Mouse (Mus musculus) v-Abl transformed pro-B cells (cell line): ENCODE results near the gene Tex101.
"Not testable (repeated sequence)": the region's sequence is repeated elsewhere in the genome, so short reads cannot be mapped to it uniquely, and the experiment has no call there.

Experiments used
- in situ Hi-C, 2 experiments: fragments of 400-800 bp; cut with MboI; formaldehyde crosslinking; loops; one replicate each; pipeline ENCODE4 v1.15.1; 2025; ENCODE audit not compliant: unreplicated experiment in 2 of 2

The Tex101 gene

GRCm38 (mm10) chr7:24676575-24676974 is at the start of gene Tex101:
Tex101 (minus strand) TSS chr7:24676675.
- in situ Hi-C loops: no loop called here

- in situ Hi-C loops: no loop called here
Observed at GRCm38 (mm10) chr7:24715039-24715438, 38.6 kb upstream of the Tex101 start.

- in situ Hi-C loops: no loop called here
Observed at GRCm38 (mm10) chr7:24708832-24709292, 32.4 kb upstream of the Tex101 start, which contains the start of gene BC049730. BC049730 (plus strand) TSS chr7:24709242.

- in situ Hi-C loops: not testable (repeated sequence)
Observed at GRCm38 (mm10) chr7:24702841-24703240, 26.4 kb upstream of the Tex101 start.

GRCm38 (mm10) chr7:24697891-24698290 is 21.4 kb upstream of the Tex101 start:
- in situ Hi-C loops: not testable (repeated sequence)

- in situ Hi-C loops: not testable (repeated sequence)
Observed at GRCm38 (mm10) chr7:24692693-24693092, 16.2 kb upstream of the Tex101 start.

- in situ Hi-C loops: not testable (repeated sequence)
Observed at GRCm38 (mm10) chr7:24687519-24687918, 11.0 kb upstream of the Tex101 start.

GRCm38 (mm10) chr7:24684121-24684520 is 7.6 kb upstream of the Tex101 start:
- in situ Hi-C loops: not testable (repeated sequence)

GRCm38 (mm10) chr7:24671944-24672439 is 4.5 kb downstream of the Tex101 start:
- in situ Hi-C loops: no loop called here

- in situ Hi-C loops: no loop called here
Observed at GRCm38 (mm10) chr7:24664959-24665358, 11.5 kb downstream of the Tex101 start.

GRCm38 (mm10) chr7:24664301-24664700 is 12.2 kb downstream of the Tex101 start:
- in situ Hi-C loops: no loop called here

- in situ Hi-C loops: no loop called here
Observed at GRCm38 (mm10) chr7:24662575-24662974, 13.9 kb downstream of the Tex101 start.

GRCm38 (mm10) chr7:24661118-24661904 is 15.2 kb downstream of the Tex101 start:
- in situ Hi-C loops: no loop called here

GRCm38 (mm10) chr7:24659737-24660357 is 16.6 kb downstream of the Tex101 start:
- in situ Hi-C loops: loop anchor here (5.0 to 10.0 kb wide), 5 partner anchors 58 to 695 kb away; partner anchors contain the start of gene Irgq (in 1 of the 2)

GRCm38 (mm10) chr7:24653681-24654080 is 22.8 kb downstream of the Tex101 start:
- in situ Hi-C loops: loop anchor here in 1 of 2 experiments (10.0 kb wide), 1 partner anchor 689 kb away; no protein-coding TSS in a partner anchor

GRCm38 (mm10) chr7:24646486-24646885 is 30.0 kb downstream of the Tex101 start:
- in situ Hi-C loops: loop anchor here in 1 of 2 experiments (10.0 kb wide), 1 partner anchor 112 kb away; the partner anchor contains the start of gene Irgq

GRCm38 (mm10) chr7:24644996-24645395 is 31.5 kb downstream of the Tex101 start:
- in situ Hi-C loops: loop anchor here in 1 of 2 experiments (5.0 to 10.0 kb wide), 2 partner anchors 43 to 110 kb away; partner anchors contain the start of gene Irgq

- in situ Hi-C loops: loop anchor here in 1 of 2 experiments (5.0 to 10.0 kb wide), 2 partner anchors 42 to 110 kb away; partner anchors contain the start of gene Irgq
Observed at GRCm38 (mm10) chr7:24644492-24644891, 32.0 kb downstream of the Tex101 start.

GRCm38 (mm10) chr7:24642491-24642890 is 34.0 kb downstream of the Tex101 start:
- in situ Hi-C loops: loop anchor here in 1 of 2 experiments (5.0 to 10.0 kb wide), 2 partner anchors 40 to 108 kb away; partner anchors contain the start of gene Irgq

- in situ Hi-C loops: loop anchor here in 1 of 2 experiments (5.0 to 10.0 kb wide), 2 partner anchors 38 to 106 kb away; partner anchors contain the start of gene Irgq
Observed at GRCm38 (mm10) chr7:24640450-24640849, 36.0 kb downstream of the Tex101 start.
